Mouse (Mus musculus): ENCODE measurements around the gene Arhgap24. TPM values are rescaled to one million over a fixed set of nuclear protein-coding genes. Genes with fewer than 3 reads are reported as not detected.

Gene Arhgap24
- total RNA-seq, 2 experiments from 2014 or later, result 0.96 to 2.3 TPM

- no peak for ATAC-seq (replicated peaks; ENCODE audit: poor library complexity)
Measured at GRCm38 (mm10) chr5:102728531-102728930, 247.3 kb downstream of the Arhgap24 start.

GRCm38 (mm10) chr5:102729476-102729875, 248.3 kb downstream of the Arhgap24 start:
- ATAC-seq (replicated peaks; ENCODE audit: poor library complexity), result no peak

GRCm38 (mm10) chr5:102736131-102736530, 254.9 kb downstream of the Arhgap24 start:
- ATAC-seq (replicated peaks; ENCODE audit: poor library complexity), result no peak

GRCm38 (mm10) chr5:102742554-102743255, 261.5 kb downstream of the Arhgap24 start:
- no peak for ATAC-seq (replicated peaks; ENCODE audit: poor library complexity)

GRCm38 (mm10) chr5:102743436-102743835, 262.2 kb downstream of the Arhgap24 start:
- ATAC-seq (replicated peaks; ENCODE audit: poor library complexity), result no peak

GRCm38 (mm10) chr5:102744051-102744450, 262.9 kb downstream of the Arhgap24 start:
- ATAC-seq (replicated peaks; ENCODE audit: poor library complexity), result no peak

GRCm38 (mm10) chr5:102748146-102748545, 267.0 kb downstream of the Arhgap24 start:
- no peak for ATAC-seq (replicated peaks; ENCODE audit: poor library complexity)

- no peak for ATAC-seq (replicated peaks; ENCODE audit: poor library complexity)
Measured at GRCm38 (mm10) chr5:102749020-102749419, 267.8 kb downstream of the Arhgap24 start.

GRCm38 (mm10) chr5:102750674-102751073, 269.5 kb downstream of the Arhgap24 start:
- ATAC-seq (replicated peaks; ENCODE audit: poor library complexity), result no peak

GRCm38 (mm10) chr5:102751661-102752307, 270.6 kb downstream of the Arhgap24 start:
- no peak for ATAC-seq (replicated peaks; ENCODE audit: poor library complexity)

- no peak for ATAC-seq (replicated peaks; ENCODE audit: poor library complexity)
Measured at GRCm38 (mm10) chr5:102752308-102752663, 271.1 kb downstream of the Arhgap24 start.

- ATAC-seq (replicated peaks; ENCODE audit: poor library complexity), result no peak
Measured at GRCm38 (mm10) chr5:102757040-102757439, 275.8 kb downstream of the Arhgap24 start.

- ATAC-seq (replicated peaks; ENCODE audit: poor library complexity), result no peak
Measured at GRCm38 (mm10) chr5:102765694-102766093, 284.5 kb downstream of the Arhgap24 start.

- ATAC-seq (replicated peaks; ENCODE audit: poor library complexity), result peak; percentile 99
Measured at GRCm38 (mm10) chr5:102766311-102767057, 285.3 kb downstream of the Arhgap24 start.

- ATAC-seq (replicated peaks; ENCODE audit: poor library complexity), result no peak
Measured at GRCm38 (mm10) chr5:102767058-102767444, 285.9 kb downstream of the Arhgap24 start.

GRCm38 (mm10) chr5:102767822-102768221, 286.6 kb downstream of the Arhgap24 start:
- ATAC-seq (replicated peaks; ENCODE audit: poor library complexity), result no peak

- ATAC-seq (replicated peaks; ENCODE audit: poor library complexity), result no peak
Measured at GRCm38 (mm10) chr5:102768385-102769080, 287.3 kb downstream of the Arhgap24 start.

- no peak for ATAC-seq (replicated peaks; ENCODE audit: poor library complexity)
Measured at GRCm38 (mm10) chr5:102770611-102771010, 289.4 kb downstream of the Arhgap24 start.

GRCm38 (mm10) chr5:102774500-102774899, 293.3 kb downstream of the Arhgap24 start:
- ATAC-seq (replicated peaks; ENCODE audit: poor library complexity), result no peak

GRCm38 (mm10) chr5:102777255-102777654, 296.1 kb downstream of the Arhgap24 start:
- ATAC-seq (replicated peaks; ENCODE audit: poor library complexity), result no peak

- peak; percentile 98 for ATAC-seq (replicated peaks; ENCODE audit: poor library complexity)
Measured at GRCm38 (mm10) chr5:102777852-102778251, 296.7 kb downstream of the Arhgap24 start.

Measured in megakaryocyte progenitor cell, adult 5-6 weeks (primary cell).